Mouse (Mus musculus) neural tube, embryonic 10.5 days (tissue): ENCODE results near the gene Nab2.
"Not testable (repeated sequence)": the region's sequence is repeated elsewhere in the genome, so short reads cannot be mapped to it uniquely, and the experiment has no call there.

Experiments used
- DNase-seq: peaks from one replicate; pipeline ENCODE4 v3.0.0-alpha.2; 2017; ENCODE audit warnings: low spot score; ENCODE audit errors: extremely low spot score

Gene Nab2

DNA sequence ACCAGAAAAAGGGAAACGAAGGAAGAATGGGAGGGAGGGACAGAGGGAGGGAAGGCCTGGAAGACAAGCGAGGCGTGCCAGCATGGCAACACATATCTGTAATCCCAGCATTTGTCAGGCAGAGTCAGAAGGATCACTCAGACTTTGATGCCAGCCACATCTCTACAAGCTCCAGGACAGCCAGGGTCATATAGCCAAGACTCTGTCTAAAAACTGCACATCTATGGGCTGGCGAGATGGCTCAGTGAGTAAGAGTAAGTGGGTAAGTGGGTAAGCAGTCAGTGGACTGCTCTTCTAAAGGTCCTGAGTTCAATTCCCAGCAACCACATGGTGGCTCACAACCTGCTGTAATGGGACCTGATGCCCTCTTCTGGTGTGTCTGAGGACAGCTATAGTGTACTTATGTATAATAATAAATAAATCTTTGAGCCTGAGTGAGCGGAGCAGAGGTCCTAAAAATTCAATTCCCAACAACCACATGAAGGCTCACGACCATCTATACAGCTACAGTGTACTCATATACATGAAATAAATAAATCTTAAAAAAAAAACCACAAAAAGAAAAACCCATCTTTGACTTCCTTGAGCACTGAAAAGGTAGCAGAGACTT, 5.8 kb upstream of the Nab2 start:
- DNase-seq: no peak

DNA sequence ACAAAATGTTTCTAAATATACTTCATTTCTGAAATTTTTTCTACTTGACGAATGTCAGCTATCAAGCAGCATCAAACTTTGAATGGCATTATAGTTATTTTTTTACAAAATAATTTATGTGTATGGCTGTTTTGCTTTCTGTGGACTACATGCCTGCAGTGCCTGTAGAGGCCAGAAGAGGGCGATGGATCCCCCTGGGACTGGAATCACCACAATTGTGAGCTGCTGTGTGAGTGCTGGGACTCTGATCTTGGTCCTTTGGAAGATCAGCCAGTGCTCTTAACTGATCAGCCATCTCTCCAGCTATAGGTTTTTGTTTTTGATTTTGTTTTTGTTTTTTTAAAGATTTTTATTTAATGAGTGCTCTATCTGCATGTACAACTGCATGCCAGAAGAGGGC, 2.9 kb upstream of the Nab2 start:
- no peak for DNase-seq

DNA sequence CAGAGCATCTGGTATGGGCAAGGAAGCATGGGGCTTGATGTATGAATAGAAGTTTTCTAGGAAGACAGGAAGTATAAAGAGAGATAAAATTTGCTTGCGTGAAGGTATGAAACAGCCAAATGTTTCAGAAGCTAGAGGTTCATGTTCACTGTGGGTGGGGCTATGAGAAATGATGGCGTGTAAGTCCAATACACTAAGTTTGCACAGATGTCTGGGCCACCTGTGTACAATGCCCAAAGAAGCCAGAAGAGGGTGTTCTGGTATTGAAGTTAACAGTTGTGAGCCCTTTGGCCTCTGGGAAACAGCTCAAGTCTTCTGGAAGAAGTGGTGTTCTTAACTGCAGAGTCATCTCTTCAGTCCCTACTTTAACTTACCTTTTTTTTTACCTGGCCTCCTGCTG, 1.8 kb upstream of the Nab2 start:
- DNase-seq: no peak

DNA sequence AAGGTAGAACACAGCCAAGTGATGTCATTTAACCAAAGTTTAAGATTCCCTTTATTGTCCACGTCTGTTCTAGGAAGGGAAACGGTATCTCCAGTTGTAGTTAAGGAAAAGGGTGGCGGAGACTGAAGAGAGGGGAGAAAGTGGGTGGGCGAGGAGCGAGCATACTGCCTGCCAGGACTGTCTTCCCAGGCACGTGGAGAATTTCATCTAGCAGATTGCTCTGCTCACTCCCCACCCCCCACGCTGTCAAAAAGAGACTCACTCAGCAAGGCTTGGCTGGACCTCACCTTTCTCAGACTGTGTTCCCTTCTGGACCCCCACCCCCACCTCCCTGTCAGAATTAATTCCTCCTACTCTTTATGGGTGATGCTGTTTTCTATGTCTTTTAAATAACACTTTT, 802 bp upstream of the Nab2 start:
- DNase-seq: no peak

DNA sequence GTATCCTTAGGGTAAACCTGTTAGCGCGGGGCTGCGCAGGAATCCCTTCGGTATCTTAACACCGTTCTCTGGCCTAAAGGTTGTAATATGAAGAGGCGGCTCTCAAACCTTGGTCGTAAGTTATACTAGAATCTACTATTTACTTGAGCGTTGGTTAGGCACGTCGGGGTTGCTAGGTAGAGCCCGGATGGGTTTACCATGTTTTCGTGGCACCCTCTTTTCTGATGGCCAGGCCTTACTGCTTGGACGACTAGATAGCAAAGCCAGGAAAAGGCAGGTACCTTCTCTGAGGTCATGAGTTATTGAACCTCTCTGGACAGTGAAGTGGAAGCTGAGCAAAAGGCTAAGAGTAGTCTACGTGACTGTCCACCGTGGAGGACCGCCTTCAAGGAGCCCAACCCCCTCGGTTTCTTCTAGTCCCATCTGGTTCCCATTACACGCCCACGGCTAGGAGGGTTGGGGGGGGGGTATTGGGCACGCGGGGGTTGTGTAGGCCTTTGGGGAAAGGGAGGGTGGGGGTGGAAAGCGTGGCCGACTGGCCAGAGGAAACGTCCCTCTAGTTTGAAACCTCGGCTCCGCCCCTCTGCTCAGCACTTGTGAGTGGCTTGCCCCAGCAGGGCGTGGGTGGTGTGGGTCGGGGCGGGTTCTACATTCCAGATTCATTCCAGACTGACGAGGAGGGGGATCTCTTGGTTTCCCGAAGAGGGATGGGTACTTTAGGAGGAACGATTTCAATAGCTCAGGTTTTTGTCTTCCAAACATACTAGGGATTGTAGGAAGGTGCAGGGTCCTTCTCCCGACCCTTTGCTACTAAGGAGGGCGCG, 887 bp downstream of the Nab2 start:
- peak; percentile 84 for DNase-seq

DNA sequence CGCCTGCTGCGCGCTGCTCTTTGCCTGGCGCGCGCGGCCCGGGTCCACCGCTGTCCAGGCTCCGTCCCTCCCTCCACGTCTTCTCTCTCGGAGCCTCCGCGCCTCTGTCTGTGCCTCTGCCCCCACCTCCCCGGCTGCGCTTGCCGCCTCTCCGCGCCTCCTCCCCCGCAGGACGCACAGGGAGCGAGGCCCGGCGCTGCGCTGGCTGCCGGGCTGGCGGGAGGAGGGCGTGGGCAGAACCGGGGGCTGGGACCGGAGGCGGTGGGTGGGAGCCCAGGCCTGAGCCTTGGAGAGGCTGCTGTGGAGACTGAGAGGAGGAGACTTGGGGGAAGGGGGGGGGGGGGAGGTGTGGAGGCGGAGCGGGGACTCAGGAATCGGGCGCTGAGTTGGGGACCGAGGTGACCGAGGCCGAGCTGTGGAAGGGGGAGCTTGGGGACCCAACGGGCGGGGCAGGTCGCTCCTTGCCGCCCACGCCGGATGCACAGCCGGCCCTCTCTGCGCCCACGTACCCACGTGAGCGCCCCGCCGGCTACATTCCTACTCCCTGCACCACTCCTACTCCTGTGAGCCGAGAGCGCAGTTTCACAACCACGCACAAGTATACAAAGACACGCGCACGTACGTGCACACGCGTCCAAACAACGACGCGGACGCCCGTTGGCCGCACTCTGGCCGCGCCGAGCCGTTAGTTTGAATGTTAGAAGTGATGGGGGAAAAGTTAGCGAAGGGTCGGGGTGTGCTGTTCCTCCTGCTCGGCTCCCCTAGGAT, 1.7 kb downstream of the Nab2 start, which contains the start of gene Nemp1:
TSS of gene Nemp1 (plus strand) at position 401 of the 768 bp plus-strand sequence.
- peak; percentile 75 for DNase-seq

DNA sequence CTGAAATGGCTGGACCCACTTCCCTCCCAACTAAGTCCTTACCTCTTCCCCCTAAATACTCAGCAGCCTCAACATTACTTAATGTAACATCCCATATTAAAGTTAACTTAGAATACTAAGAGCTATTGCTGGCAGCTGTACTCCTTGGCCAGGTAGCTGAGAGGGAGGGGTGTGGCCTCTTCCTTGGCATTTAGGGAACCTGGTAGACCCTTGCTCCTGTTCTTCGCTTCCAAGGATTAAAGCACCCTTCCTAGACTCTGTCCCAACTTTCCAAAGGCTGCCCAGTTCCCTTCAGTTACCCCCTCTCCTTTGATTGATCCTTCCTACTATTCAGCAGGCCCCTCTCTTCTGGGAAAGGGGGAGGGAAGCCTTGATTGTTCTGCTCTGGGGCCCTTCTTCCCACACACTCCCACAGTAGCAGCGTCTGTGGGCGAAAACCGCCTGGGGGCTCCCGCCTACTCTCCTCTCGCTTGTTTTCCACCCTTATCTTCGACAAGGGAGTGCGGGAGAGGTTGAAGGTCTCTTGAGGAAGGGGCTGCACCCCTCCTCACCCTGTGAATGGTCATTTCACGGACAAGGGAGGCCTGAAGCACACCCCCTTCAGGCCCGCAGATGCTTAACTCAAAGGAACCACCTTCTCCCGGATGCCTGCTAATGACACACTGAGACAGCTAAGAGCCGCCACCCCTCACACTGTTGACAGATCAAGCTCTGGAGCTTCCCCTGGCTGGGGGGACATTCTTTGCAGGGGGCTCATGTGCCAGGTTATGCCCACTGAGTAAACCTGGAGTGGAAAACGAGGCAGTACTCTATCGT, 2.8 kb downstream of the Nab2 start:
- DNase-seq: peak; percentile 69

DNA sequence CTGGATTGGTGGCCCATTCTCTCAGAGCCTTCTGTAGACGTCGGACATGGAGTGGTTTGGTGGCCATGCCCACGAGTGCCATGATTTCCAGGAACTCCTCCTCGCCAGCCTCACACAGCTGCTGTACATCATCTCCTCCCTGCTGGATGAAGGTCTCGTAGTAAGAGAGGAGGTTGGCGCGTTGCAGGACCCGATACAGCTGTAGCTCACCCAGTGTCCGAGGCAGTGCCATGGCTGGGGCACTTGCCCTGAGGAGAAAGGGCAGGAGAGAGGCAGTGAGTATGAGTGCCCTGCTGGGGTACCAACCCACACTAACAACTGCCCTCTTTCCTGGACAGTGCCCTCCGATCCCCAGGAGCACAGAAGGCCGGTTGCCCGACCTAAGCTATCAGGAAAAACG, 3.5 kb downstream of the Nab2 start:
- no peak for DNase-seq

DNA sequence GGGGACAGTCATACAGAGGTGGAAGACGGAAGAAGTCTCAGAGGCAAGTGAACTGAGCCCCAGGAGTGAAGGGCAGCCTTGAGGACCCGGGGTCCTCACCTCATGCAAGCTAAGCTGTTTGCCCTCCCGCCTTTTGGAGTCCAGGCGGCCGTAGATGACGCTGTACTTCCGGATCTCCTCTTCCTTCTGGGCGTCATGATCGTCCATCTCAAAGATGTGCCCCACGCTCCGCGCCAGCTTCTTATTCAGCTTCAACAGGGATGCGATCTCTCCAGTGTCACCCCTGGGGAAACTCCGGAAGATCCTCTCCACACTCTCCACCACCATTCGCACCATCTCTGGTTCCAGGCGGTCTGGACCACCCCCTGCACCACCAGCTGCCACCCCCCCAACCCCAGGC, 4.2 kb downstream of the Nab2 start:
- no peak for DNase-seq

DNA sequence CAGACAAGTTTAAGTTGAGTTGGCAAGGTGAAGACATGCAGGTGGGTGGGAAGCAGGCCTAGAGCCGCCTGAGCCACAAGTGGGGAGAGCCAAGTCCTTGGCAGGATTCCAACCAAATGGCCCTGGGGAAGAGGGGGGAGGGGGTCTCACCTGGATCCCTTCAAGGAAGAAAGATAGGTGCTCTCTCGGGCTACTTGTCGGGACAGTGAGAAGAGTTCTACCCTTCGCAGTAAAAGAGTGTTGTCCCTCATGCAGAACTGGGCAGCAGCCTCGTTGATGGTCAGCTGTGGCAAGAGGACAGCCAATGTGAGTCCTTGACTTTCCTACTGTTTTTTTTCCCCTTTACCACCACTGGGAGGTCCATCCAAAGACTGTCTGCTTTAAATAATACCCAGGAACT, 4.8 kb downstream of the Nab2 start:
- no peak for DNase-seq

DNA sequence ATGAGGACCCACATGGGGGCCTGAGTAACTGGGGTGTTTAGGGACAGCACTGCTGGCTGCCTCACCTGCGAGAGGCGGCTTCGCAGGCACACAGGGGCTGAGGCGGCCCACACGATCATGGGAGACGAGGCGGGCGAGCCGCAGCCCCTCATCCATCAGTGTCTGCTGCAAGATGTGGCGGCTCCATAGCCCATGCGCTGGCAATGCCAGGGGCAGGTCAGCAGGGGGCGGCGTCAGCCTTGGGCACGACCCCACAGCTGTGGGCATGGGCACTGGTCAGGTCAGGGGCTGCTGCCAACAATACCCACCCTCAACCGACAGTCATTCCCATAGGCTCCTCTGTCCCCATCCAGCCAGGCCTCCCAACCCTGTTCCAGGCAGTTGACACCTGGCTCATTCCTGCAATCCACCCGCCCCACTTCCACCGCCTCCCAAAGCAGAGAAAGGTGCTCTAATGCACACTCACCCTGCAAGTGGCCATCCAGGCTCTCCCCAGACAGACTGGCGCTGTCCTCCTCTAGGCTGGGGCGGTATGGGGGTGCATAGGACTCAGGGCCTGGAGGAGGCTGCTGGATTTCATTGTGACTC, 5.6 kb downstream of the Nab2 start:
- no peak for DNase-seq

DNA sequence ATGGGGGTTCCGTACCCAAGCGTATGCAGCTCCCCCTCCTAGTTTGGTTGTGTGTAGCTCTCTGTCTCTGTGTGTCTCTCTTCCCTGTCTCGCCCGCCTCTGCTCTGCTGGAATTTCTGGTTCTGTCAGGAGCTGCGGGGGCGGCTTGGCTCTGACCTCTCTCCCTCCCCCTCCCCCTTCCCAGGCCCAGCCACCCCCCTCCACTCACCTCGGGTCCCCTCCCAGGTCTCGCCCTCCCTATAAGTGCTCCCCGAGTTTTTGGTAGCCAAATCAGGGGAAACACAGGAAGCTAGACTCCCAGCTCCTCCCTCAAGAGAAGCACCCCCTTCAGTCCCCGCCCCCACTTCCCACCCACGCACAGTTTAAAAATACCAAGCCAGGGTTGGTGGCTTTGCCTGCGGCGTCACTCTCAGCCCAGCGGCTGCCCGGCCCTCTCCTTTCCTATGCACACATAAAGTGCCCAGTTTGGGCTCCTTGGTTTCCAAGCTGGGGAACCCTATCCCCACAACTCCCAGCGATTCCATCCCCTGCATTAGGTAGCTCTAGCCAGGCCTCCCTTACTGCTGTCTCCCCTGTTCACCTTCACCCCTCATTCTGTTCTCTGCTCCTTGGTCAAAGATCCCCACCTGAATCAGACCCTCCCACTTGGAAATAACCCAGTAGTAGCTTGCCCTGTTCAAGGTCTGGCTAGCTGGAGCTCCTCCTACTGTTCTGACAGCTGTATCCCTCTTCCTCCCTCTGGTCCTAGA, 6.3 kb downstream of the Nab2 start:
- DNase-seq: peak; percentile 60

DNA sequence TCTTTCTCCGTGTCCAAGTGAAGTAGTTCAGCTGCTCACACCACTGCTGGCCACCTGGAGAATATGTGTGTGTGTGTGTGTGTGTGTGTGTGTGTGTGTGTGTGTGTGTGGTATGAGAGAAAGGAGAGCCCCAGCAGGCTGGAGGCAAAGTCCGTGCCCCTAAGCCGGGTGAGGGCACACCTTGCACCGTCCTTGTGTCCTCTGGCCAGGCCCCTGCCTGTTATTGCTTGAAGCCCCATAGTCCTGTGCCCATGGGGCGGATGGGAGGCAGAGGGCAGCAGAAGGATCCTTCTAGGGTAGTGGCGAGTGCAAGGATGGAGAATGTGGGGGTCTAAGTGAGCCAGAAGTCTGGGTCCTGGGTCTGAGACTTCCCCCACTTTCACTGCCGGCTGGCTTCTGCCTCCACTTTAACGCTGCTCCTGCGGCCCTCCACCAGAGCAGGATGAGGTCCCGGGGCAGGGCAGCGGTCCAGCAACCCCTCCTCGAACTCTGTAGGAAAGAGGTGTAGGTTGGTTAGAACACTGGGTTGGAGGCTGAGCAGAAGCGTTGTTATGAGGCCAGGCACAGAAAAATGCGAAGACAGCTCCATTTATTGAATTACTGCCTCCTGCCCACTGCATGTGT, 7.0 kb downstream of the Nab2 start:
- DNase-seq: no peak

DNA sequence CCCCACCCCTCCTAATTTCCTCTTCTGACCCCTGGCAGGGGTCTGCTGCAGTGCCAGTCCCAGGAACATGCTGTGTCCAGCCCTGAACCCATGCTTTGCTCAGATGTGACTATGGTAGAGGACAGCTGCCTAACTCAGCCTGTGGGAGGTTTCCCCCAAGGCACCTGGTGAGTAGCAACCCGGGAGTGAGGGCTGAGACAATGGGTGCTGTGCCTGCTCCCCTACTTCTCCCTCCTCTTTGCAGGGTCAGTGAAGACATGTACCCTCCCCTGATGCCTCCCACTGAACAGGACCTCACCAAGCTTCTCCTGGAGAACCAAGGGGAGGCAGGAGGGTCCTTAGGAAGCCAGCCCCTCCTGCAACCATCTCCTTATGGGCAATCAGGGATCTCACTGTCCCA, 8.8 kb downstream of the Nab2 start:
- DNase-seq: no peak

DNA sequence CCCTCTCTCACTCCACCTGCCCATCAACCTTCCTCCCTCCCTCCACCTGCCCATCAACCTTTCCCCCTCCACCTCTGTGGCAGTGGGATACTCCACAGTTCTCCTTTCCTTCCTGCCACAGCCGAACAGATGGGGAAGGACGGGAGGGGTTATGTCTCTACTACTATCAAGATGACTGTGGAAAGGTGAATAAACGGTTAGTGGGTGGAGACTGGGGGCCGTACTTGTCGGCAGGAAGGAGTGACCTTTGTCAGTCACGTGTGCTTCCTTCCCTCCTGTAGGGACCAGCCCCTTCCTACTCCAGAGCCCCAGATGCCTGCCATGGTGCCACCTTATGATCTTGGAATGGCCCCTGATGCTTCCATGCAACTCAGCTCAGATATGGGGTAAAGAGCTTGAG, 10.3 kb downstream of the Nab2 start:
- DNase-seq: no peak

DNA sequence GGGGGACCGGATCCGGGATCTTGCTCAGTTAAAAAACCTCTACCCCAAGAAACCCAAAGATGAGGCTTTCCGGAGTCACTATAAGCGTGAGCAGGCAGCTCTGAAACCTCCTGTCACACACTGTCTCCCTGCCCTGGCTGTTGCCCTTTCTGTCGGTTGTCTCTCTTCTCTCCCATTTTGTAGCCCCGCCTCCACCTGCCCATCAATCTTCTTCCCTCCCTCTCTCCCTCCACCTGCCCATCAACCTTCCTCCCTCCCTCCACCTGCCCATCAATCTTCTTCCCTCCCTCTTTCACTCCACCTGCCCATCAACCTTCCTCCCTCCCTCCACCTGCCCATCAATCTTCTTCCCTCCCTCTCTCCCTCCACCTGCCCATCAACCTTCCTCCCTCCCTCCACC, 10.8 kb downstream of the Nab2 start:
- DNase-seq: not testable (repeated sequence)

DNA sequence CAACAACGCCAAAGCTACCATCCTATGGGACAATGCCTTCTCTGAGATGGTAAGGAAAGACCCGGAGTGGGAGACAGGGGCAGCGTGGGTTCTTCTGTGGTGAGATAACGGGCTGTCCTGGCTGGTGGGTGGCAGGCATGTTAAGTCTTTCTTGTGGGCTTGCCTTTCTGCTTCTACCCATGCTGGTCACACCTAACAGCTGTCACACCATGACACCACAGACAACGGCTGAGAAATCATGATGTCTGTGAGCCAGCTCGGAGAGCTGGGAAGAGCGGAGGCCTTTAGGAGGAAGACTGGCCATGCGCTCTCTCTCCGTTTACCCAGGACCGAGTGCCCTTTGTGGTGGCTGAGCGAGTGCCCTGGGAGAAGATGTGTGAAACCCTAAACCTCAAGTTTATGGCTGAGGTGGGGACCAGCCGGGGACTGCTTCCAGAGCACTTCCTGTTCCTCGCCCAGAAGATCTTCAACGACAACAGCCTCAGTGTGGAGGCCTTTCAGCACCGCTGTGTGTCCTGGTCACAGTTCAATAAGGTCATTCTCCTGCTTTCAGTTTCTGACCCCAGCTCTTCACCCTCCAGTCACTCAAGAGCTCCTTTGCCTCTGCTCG, 13.3 kb downstream of the Nab2 start:
- DNase-seq: no peak

DNA sequence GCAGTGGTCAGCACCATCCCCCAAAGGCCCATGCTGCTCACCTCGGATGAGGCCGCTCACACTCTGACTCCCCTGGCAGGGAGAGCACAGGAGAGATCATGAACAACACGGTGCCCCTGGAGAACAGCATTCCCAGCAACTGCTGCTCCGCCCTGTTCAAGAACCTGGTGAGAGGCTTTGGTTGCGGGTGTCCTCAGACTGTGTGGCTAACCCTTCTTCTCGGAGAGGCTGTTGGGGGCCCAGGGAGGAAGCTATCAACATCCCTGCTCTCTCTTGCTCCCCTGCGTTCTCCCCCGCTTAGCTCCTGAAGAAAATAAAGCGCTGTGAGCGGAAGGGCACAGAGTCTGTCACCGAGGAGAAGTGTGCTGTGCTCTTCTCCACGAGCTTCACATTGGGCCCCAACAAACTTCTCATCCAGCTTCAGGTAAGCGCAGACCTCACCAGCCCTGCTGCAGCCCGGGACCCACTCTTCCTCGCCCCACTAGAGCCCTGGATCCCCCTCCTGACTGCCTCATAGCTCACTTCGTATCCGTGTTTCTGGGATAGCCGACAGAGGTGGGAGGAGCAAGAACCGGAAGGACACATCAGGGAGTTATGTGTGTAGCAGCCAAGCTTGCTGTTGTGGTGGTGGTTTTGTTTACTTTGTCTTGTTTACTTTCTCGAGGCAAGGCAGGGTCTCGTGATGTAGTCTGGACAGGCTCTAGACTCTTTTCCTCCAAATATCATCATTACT, 15.3 kb downstream of the Nab2 start:
- no peak for DNase-seq

DNA sequence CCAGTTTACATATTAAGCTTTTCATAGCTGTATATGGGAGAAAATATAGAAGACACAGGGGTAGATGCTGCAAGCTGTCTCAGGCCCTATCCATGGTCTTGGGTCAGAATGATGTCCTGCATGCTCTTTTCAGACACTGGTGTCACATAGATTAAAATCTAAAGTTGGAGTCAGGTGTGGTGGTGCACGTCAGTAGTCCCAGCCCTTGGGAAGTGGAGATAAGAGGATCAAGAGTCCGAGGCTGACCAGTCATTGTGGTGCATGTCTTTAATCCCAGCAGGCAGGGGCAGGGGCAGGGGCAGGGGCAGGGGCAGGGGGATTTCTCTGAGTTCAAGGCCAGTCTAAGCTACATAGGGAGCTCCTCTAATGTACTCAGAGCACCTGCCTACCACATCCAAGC, 22.6 kb downstream of the Nab2 start:
- DNase-seq: no peak
